Mouse (Mus musculus): Measurements from ENCODE around the gene Cox20.

The Cox20 gene

GRCm38 (mm10) chr1:178320038-178320722 is 1.2 kb downstream of the Cox20 start:
- DNase-seq (ENCODE audit: low read depth, low spot score) = peak; percentile 42

- peak; percentile 49 for DNase-seq (ENCODE audit: low read depth, low spot score)
These were observed 2.0 kb downstream of the Cox20 start for GRCm38 (mm10) chr1:178320723-178321590.

- DNase-seq (ENCODE audit: low read depth, low spot score) = no peak
These were observed 2.9 kb downstream of the Cox20 start for GRCm38 (mm10) chr1:178321730-178322357.

GRCm38 (mm10) chr1:178323235-178323634 is 4.3 kb downstream of the Cox20 start:
- no peak for DNase-seq (ENCODE audit: low read depth, low spot score)

- no peak for DNase-seq (ENCODE audit: low read depth, low spot score)
These were observed 5.6 kb downstream of the Cox20 start for GRCm38 (mm10) chr1:178324568-178324967.

GRCm38 (mm10) chr1:178326357-178326756 is 7.4 kb downstream of the Cox20 start:
- no peak for DNase-seq (ENCODE audit: low read depth, low spot score)

- no peak for DNase-seq (ENCODE audit: low read depth, low spot score)
These were observed 8.0 kb downstream of the Cox20 start for GRCm38 (mm10) chr1:178326950-178327349.

GRCm38 (mm10) chr1:178329017-178329416 is 10.1 kb downstream of the Cox20 start:
- no peak for DNase-seq (ENCODE audit: low read depth, low spot score)

- DNase-seq (ENCODE audit: low read depth, low spot score) = no peak
These were observed 11.0 kb downstream of the Cox20 start for GRCm38 (mm10) chr1:178329946-178330345.

GRCm38 (mm10) chr1:178335860-178336261 is 16.9 kb downstream of the Cox20 start:
- peak; percentile 78 for DNase-seq (ENCODE audit: low read depth, low spot score)

GRCm38 (mm10) chr1:178336289-178336775 is 17.4 kb downstream of the Cox20 start:
- peak; percentile 97 for DNase-seq (ENCODE audit: low read depth, low spot score)

- DNase-seq (ENCODE audit: low read depth, low spot score) = no peak
These were observed 18.0 kb downstream of the Cox20 start for GRCm38 (mm10) chr1:178336777-178337481.

- peak; percentile 97 for DNase-seq (ENCODE audit: low read depth, low spot score)
These were observed 18.8 kb downstream of the Cox20 start, which contains the start of gene Hnrnpu for GRCm38 (mm10) chr1:178337551-178338317. Gene Hnrnpu, minus strand, starts transcription at chr1:178337797.

- peak; percentile 90 for DNase-seq (ENCODE audit: low read depth, low spot score)
These were observed 19.4 kb downstream of the Cox20 start for GRCm38 (mm10) chr1:178338318-178338641.

- DNase-seq (ENCODE audit: low read depth, low spot score) = no peak
These were observed 21.3 kb downstream of the Cox20 start for GRCm38 (mm10) chr1:178340213-178340612.

- no peak for DNase-seq (ENCODE audit: low read depth, low spot score)
These were observed 22.5 kb downstream of the Cox20 start for GRCm38 (mm10) chr1:178341435-178341834.

GRCm38 (mm10) chr1:178342063-178342462 is 23.1 kb downstream of the Cox20 start:
- no peak for DNase-seq (ENCODE audit: low read depth, low spot score)

- DNase-seq (ENCODE audit: low read depth, low spot score) = no peak
These were observed 23.7 kb downstream of the Cox20 start for GRCm38 (mm10) chr1:178342612-178343011.

- peak; percentile 65 for DNase-seq (ENCODE audit: low read depth, low spot score)
These were observed 25.3 kb downstream of the Cox20 start for GRCm38 (mm10) chr1:178344071-178344805.

GRCm38 (mm10) chr1:178350792-178351191 is 31.9 kb downstream of the Cox20 start:
- no peak for DNase-seq (ENCODE audit: low read depth, low spot score)
